Mouse (Mus musculus) kidney, adult 2 months (tissue): ENCODE results near the gene Egfem1. TPM values are rescaled to one million over a fixed set of nuclear protein-coding genes. Genes with fewer than 3 reads are reported as not detected.
A peak's percentile ranks its signal among the peaks of the same experiment; 100 is the strongest.

Source experiments
- DNase-seq: peaks from one replicate; pipeline ENCODE4 v3.0.0; 2021
- H3K27ac ChIP-seq: fragments of 200-500 bp; 2 replicates; pipeline ENCODE4 v1.5.1; 2012; ENCODE audit warnings: low read depth, low read length, control low read depth, inconsistent platforms; ENCODE audit not compliant: insufficient read depth
- H3K27me3 ChIP-seq: fragments of 200-500 bp; replicated peaks from 2 replicates; pipeline ENCODE4 v1.6.1; 2012; ENCODE audit warnings: mild to moderate bottlenecking, moderate library complexity, low read length, inconsistent platforms; ENCODE audit not compliant: control insufficient read depth, insufficient read depth
- H3K36me3 ChIP-seq: fragments of 200-500 bp; 2 replicates; pipeline ENCODE4 v1.6.1; 2012; ENCODE audit warnings: mild to moderate bottlenecking, moderate library complexity, low read length, inconsistent platforms; ENCODE audit not compliant: control insufficient read depth, insufficient read depth
- H3K4me1 ChIP-seq: fragments of 200-500 bp; 2 replicates; pipeline ENCODE4 v1.6.1; 2011; ENCODE audit warnings: low read length; ENCODE audit not compliant: control insufficient read depth, insufficient read depth
- H3K4me3 ChIP-seq: fragments of 200-500 bp; 2 replicates; pipeline ENCODE4 v1.5.1; 2011; ENCODE audit warnings: mild to moderate bottlenecking, low read depth, low read length, control low read depth; ENCODE audit not compliant: insufficient read depth
- CTCF ChIP-seq: fragments of 200-500 bp; conservative IDR thresholded peaks from 2 replicates; pipeline ENCODE4 v1.5.1; 2011; ENCODE audit warnings: low read depth, mild to moderate bottlenecking, control low read depth, low read length, moderate library complexity, mixed read lengths; ENCODE audit not compliant: insufficient read depth, insufficient read length
- POLR2A ChIP-seq: fragments of 200-500 bp; IDR thresholded peaks from one replicate; pipeline ENCODE4 v1.6.1; 2011; ENCODE audit warnings: low read depth, low read length, control low read depth
- WGBS: fragments of 180-500 bp; shearing (Covaris S2); methylation state at CpG from one replicate; pipeline ENCODE4 v1.1.7; 2018; 5-methylcytosine and 5-hydroxymethylcytosine counted together
- polyA plus RNA-seq: library from polyadenylated mRNA; depleted of rRNA; stranded (reverse); fragments of >200 nt; gene quantifications from 2 replicates; pipeline ENCODE4 v1.2.3, GENCODE M21; 2012

The Egfem1 gene
- polyA plus RNA-seq, 1 experiment = 0.25 TPM

GRCm38 (mm10) chr3:29666796-29667195 is 585.0 kb downstream of the Egfem1 start:
- H3K36me3 ChIP-seq = no peaks in the 10 kb centered on the region
- H3K4me1 ChIP-seq = no peaks in the 10 kb centered on the region
- no peak overlapping the region for H3K4me3 ChIP-seq
- H3K27ac ChIP-seq = no peak overlapping the region
- WGBS = 81% methylated on average over 2 of the region's 2 CpGs
- no peaks in the 10 kb centered on the region for H3K27me3 ChIP-seq
- no peak for DNase-seq
- no peak for TF ChIP-seq CTCF
- no peak for TF ChIP-seq POLR2A

DNA sequence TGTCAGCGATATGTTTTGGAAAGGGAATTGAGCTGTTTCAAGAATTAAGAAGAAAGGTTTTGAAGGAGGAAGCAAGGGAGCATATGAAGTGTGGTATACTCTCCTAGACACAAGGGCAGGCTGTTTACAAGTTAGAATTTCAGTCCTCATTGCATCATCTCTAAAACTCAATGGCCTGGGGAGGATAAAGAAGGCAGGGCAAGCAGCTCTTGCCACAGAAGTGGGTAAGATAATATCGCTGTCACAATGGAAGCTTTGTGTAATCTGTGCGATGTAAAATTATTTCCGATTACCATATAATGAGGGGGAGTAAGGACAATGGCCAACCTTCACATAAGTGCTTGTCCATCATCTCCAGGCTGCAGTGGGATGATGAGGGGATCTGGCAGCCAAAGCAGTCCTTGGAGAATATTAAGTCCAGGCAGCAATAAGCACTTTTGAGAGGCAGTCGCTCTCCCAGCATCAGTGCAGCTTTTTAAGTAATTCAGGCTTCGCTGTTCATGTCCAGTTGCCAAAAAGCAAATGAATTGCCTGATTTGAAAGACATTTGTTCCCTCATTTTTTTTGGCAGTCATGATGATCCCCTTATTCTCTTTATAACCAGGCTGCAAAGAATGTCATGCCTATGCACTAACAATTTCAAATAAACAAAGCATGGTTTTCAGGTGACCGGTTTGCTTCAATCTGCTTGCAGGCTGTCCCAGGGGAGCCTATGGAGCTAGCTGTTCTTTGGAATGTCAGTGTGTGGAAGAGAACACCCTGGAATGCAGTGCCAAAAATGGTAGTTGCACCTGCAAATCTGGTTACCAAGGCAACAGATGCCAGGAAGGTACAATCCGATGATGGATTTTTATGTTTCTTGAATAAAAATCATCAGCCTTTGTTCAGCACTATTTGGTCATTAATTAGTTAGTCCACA is 607.8 kb downstream of the Egfem1 start:
- 90% methylated on average over 8 of the region's 8 CpGs for WGBS
- no peaks in the 10 kb centered on the region for H3K4me1 ChIP-seq
- H3K4me3 ChIP-seq = no peak overlapping the region
- no peak for DNase-seq
- no peaks in the 10 kb centered on the region for H3K27me3 ChIP-seq
- no peak for TF ChIP-seq POLR2A
- no peak for TF ChIP-seq CTCF
- H3K36me3 ChIP-seq = no peaks in the 10 kb centered on the region
- no peak overlapping the region for H3K27ac ChIP-seq

DNA sequence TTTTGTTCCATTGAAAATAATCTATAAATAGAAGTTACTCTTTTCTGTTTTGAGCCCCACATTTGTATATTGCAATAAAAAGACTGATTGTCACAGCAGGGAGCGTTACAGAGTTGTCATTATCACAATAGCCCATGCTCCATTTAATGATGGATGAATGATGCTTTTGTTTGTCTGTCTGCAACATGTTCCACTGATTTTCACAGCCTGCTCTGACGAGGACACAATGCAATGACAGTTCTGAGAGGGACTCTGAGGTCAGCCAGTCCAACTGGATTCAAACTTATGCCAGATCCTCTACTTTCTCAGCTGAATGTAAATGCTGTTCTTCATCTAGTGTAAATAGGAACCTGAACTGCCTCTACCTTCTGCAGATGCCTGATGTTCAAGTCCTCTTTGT is 619.3 kb downstream of the Egfem1 start:
- no peak for TF ChIP-seq POLR2A
- TF ChIP-seq CTCF = no peak
- no peaks in the 10 kb centered on the region for H3K4me1 ChIP-seq
- WGBS = 53% methylated on average over 2 of the region's 2 CpGs
- H3K36me3 ChIP-seq = no peaks in the 10 kb centered on the region
- H3K27me3 ChIP-seq = no peaks in the 10 kb centered on the region
- no peak for DNase-seq
- no peak overlapping the region for H3K4me3 ChIP-seq
- H3K27ac ChIP-seq = no peak overlapping the region

GRCm38 (mm10) chr3:29706816-29707215 is 625.0 kb downstream of the Egfem1 start:
- Histone ChIP-seq H3K4me3 (no peak overlapping the region), H3K36me3 (no peaks in the 10 kb centered on the region), H3K27me3 (no peaks in the 10 kb centered on the region), H3K4me1 (no peaks in the 10 kb centered on the region), H3K27ac (no peak overlapping the region)
- WGBS = 91% methylated on average over 2 of the region's 2 CpGs
- TF ChIP-seq CTCF (no peak), POLR2A (no peak)
- DNase-seq = no peak

- no peak overlapping the region for H3K4me3 ChIP-seq
- DNase-seq = no peak
- no peaks in the 10 kb centered on the region for H3K36me3 ChIP-seq
- TF ChIP-seq CTCF (no peak), POLR2A (no peak)
- H3K4me1 ChIP-seq = no peaks in the 10 kb centered on the region
- H3K27me3 ChIP-seq = no peaks in the 10 kb centered on the region
- WGBS = 89% methylated on average over 1 of the region's 1 CpGs
- no peak overlapping the region for H3K27ac ChIP-seq
Observed at GRCm38 (mm10) chr3:29707467-29707866, 625.6 kb downstream of the Egfem1 start.

GRCm38 (mm10) chr3:29726376-29726967 is 644.6 kb downstream of the Egfem1 start:
- no peak for TF ChIP-seq CTCF
- no peak for TF ChIP-seq POLR2A
- peak; percentile 39 for DNase-seq
- Histone ChIP-seq H3K27ac (no peak overlapping the region), H3K4me1 (no peaks in the 10 kb centered on the region), H3K27me3 (no peaks in the 10 kb centered on the region), H3K36me3 (no peaks in the 10 kb centered on the region), H3K4me3 (no peak overlapping the region)
- 52% methylated on average over 8 of the region's 8 CpGs for WGBS

DNA sequence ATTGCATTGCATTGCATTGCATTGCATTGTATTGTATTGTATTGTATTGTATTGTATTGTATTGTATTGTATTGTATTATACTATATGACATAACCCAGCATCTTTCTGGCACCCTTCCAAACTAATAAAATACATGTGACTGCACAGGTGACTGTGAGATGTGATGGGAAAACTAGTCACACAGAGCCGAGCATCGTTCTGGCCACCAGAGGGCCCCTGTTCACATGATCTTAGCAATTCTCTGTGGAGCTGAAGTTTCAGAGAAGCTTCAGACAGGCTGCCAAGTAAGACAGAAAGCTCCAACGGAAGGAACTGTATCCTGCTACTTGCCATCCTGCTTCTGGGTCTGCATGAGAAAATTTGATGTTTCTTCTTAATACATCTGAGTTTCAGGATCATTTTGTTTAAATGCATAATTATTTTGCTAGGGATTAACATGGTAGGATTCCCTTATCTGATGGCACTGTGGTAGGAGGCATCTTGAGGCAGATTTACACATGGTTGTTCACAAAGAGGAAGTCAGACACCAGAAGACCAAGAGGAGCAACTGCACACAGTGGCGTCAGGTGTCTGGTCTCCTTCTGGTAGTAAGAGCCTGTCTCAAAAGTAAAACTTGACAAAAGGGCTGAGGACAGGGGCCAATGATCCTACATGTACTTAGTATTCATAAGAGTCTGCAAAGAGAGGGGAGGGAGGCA is 648.4 kb downstream of the Egfem1 start:
- Histone ChIP-seq H3K27me3 (no peaks in the 10 kb centered on the region), H3K4me3 (no peak overlapping the region), H3K4me1 (no peaks in the 10 kb centered on the region), H3K27ac (no peak overlapping the region), H3K36me3 (no peaks in the 10 kb centered on the region)
- DNase-seq = peak; percentile 41
- TF ChIP-seq CTCF (peak; percentile 71), POLR2A (no peak)
- 19% methylated on average over 4 of the region's 4 CpGs for WGBS
